Mouse (Mus musculus) left cerebral cortex, adult 9 months (tissue): ENCODE measurements around the gene Sbf2.
A peak's percentile ranks its signal among the peaks of the same experiment; 100 is the strongest.

Experiments
- DNase-seq, 2 experiments: peaks; one replicate each; pipeline ENCODE4 v3.0.0; 2022; ENCODE audit warnings: low spot score in 2 of 2

The Sbf2 gene

DNA sequence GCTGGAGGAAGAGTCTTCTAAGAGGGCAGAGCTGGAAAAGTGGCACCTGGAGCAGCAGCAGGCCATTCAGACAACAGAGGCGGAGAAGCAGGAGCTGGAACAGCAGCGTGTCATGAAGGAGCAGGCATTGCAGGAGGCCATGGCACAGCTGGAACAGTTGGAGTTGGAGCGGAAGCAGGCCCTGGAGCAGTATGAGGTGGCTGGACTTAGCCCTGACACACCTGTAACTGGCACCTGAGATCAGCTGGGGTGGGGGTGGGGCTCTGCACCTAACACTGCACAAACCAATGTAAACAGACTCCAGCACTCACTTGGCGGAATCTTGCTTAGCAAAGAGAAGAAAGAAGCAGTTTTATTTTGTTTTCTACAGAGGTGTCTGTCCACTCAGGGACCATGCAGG is 335.5 kb downstream of the Sbf2 start:
- no peak for DNase-seq

- no peak for DNase-seq
Observed at GRCm38 (mm10) chr7:110277734-110278245, 336.9 kb downstream of the Sbf2 start.

DNA sequence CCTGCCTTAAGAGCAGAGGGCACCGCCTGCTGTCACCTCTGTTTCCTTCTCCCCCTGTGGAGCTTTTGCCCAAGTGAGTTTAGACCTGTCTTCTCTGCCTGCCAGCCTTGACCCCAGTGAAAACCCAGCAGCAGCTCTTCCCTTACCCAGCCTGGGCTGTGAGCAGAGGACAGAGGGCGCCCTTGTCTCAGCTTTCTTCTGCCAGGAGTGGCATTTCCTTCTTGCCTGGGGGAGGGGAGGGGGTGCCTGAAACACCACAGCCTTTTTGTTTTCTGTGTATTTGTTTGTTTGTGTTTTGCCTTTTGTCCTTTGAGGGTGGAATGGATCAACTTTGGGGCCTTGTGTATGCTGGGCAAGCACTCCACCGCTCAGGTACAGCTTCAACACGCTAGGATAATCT is 342.3 kb downstream of the Sbf2 start:
- no peak for DNase-seq

GRCm38 (mm10) chr7:110271814-110272213 is 342.9 kb downstream of the Sbf2 start:
- no peak for DNase-seq

- DNase-seq: no peak
Observed at GRCm38 (mm10) chr7:110270455-110270854, 344.3 kb downstream of the Sbf2 start.

DNA sequence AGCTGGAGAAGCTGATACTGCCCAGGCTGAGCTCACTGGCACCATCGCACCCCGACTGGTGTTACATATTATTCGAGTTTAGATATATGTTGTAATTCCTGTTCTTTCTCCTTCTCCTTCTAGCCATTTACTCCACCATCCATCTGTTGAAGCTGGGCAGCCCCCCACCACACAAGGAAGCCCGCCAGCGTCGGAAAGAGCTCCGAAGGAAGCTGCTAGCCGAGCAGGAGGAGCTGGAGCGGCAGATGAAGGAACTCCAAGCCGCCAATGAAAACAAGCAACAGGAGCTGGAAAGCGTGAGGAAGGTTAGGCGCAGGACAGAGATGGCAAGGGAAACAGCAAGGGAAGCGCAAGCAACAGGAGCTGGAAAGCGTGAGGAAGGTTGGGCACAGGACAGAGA is 344.9 kb downstream of the Sbf2 start:
- DNase-seq: no peak

- no peak for DNase-seq
Observed at GRCm38 (mm10) chr7:110268511-110268910, 346.2 kb downstream of the Sbf2 start.

GRCm38 (mm10) chr7:110267994-110268393 is 346.7 kb downstream of the Sbf2 start:
- DNase-seq: no peak

- DNase-seq: no peak
Observed at GRCm38 (mm10) chr7:110267014-110267413, 347.7 kb downstream of the Sbf2 start.

DNA sequence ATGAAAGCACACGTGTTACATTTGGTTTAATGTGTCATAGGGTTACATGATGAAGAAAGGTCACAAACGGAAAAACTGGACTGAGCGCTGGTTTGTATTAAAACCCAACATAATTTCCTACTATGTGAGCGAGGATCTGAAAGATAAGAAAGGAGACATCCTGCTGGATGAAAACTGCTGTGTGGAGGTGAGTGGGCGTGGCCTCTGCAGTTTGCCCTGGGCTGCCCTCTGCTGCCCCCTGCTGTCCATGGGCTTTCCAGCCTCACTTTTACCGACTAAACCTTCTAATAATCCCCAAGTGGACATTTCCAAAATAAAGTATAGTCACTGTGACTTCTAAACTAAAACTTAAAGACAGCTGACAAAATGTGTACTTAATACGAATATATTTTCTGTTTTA is 348.9 kb downstream of the Sbf2 start:
- peak in 1 of 2 experiments; percentile 83 for DNase-seq

- no peak for DNase-seq
Observed at GRCm38 (mm10) chr7:110263474-110263873, 351.2 kb downstream of the Sbf2 start.

DNA sequence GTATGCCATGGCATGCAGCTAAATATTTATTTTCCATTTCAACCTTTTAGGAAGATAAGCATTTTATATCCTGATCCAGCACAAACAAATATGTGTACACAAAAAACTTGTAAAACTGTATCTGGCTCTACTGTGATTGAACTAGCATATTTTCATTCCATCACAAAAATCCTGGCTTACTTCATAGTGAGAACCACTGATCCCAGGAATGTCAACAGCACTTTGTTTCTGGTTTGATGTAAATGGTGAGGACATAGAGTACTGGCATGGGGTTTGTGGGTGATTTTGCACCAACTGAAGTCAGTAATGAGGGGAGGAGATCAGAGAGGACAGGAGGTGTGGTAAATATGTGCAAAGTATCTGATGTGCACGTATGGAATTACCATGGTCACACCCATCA is 352.1 kb downstream of the Sbf2 start:
- no peak for DNase-seq

DNA sequence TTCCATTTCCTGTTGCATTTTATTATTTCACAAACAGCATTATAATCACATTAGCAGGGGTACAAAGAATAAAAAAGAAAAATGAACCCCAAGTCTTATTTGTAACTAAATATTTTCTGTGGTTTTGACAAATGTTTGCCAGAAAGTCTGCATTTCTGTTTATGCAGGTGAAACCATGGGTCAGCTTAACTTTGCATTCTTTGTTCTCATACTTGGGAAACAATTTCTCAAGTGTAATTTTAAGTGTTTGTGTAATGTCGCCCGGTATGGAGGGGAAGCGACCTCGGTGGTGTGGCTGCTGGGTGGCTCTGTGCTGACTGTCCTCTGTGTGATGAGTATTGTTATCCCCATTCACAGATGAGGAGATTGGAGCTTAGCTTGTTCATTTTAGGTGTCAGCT is 352.9 kb downstream of the Sbf2 start:
- no peak for DNase-seq

GRCm38 (mm10) chr7:110259966-110260711 is 354.6 kb downstream of the Sbf2 start:
- peak; percentile 16 to 23 for DNase-seq

- DNase-seq: no peak
Observed at GRCm38 (mm10) chr7:110258196-110258950, 356.3 kb downstream of the Sbf2 start.
